Mouse (Mus musculus) ES-CJ7 (cell line): ENCODE measurements at regions not wholly inside any gene's neighbourhood (a gene's known extent, or its start where the extent isn't known, plus 50 kb on each side); places are given as distances from the start of the nearest gene placed in this dataset.
A peak's percentile ranks its signal among the peaks of the same experiment; 100 is the strongest.

Experiments
- DNase-seq: peaks from one replicate; pipeline ENCODE4 v3.0.0; 2011; ENCODE audit warnings: low read depth, low spot score

- no peak for DNase-seq
These were observed 416.3 kb upstream of the Ubash3b start for GRCm38 (mm10) chr9:41577760-41578159.

GRCm38 (mm10) chr9:41575826-41576225, 414.3 kb upstream of the Ubash3b start:
- peak; percentile 48 for DNase-seq

GRCm38 (mm10) chr9:41570262-41570661, 408.8 kb upstream of the Ubash3b start:
- DNase-seq, result no peak

GRCm38 (mm10) chr9:41566496-41566895, 405.0 kb upstream of the Ubash3b start:
- no peak for DNase-seq

GRCm38 (mm10) chr9:41565784-41566183, 404.3 kb upstream of the Ubash3b start:
- no peak for DNase-seq

- DNase-seq, result peak; percentile 32
These were observed 401.9 kb upstream of the Ubash3b start for GRCm38 (mm10) chr9:41563376-41563775.

GRCm38 (mm10) chr9:41558456-41558855, 397.0 kb upstream of the Ubash3b start:
- no peak for DNase-seq

GRCm38 (mm10) chr9:41556888-41557287, 395.4 kb upstream of the Ubash3b start:
- no peak for DNase-seq

GRCm38 (mm10) chr9:41545776-41546175, 384.3 kb upstream of the Ubash3b start:
- no peak for DNase-seq

- DNase-seq, result no peak
These were observed 381.0 kb upstream of the Ubash3b start for GRCm38 (mm10) chr9:41542511-41542910.

- DNase-seq, result no peak
These were observed 379.8 kb upstream of the Ubash3b start for GRCm38 (mm10) chr9:41541327-41541726.

GRCm38 (mm10) chr9:41532786-41533185, 371.3 kb upstream of the Ubash3b start:
- no peak for DNase-seq

- DNase-seq, result no peak
These were observed 370.8 kb upstream of the Ubash3b start for GRCm38 (mm10) chr9:41532290-41532689.

- DNase-seq, result no peak
These were observed 370.1 kb upstream of the Ubash3b start for GRCm38 (mm10) chr9:41531596-41531995.

- no peak for DNase-seq
These were observed 364.6 kb upstream of the Ubash3b start for GRCm38 (mm10) chr9:41526126-41526525.

GRCm38 (mm10) chr9:41525534-41525933, 364.0 kb upstream of the Ubash3b start:
- DNase-seq, result no peak

- no peak for DNase-seq
These were observed 363.1 kb upstream of the Ubash3b start for GRCm38 (mm10) chr9:41524591-41524990.

GRCm38 (mm10) chr9:41523969-41524368, 362.5 kb upstream of the Ubash3b start:
- no peak for DNase-seq

- no peak for DNase-seq
These were observed 360.8 kb upstream of the Ubash3b start for GRCm38 (mm10) chr9:41522302-41522701.

GRCm38 (mm10) chr9:41517787-41518186, 356.3 kb upstream of the Ubash3b start:
- no peak for DNase-seq

GRCm38 (mm10) chr9:41517053-41517696, 355.7 kb upstream of the Ubash3b start:
- no peak for DNase-seq

- peak; percentile 62 for DNase-seq
These were observed 353.7 kb upstream of the Ubash3b start for GRCm38 (mm10) chr9:41515192-41515591.

- peak; percentile 52 for DNase-seq
These were observed 352.2 kb upstream of the Ubash3b start for GRCm38 (mm10) chr9:41513701-41514100.

- no peak for DNase-seq
These were observed 348.1 kb upstream of the Ubash3b start for GRCm38 (mm10) chr9:41509597-41509996.
